ENCODE assay signal across 8 mouse cellular contexts in the genomic region with DNA sequence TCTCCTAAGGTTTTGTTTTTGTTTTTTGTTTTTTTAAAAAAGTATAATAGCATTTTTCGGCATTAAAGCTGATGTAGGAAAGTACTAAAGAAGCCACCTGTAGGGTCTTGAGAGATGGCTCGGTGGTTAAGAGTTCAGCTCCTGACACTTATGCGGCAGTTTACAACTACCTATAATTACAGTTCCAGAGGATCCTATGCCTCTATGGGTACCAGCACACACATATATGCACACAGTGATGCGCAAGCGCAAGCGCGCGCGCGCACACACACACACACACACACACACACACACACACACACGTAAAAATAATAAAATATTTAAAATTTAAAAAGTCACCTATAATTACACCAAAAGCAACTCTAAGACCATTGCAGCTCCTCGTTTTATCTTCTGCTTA. TPM values are rescaled to one million over a fixed set of nuclear protein-coding genes. Genes with fewer than 3 reads are reported as not detected.
DNase-seq lines count a peak whose midpoint lies in the region; ATAC-seq and TF ChIP-seq lines count a peak whose summit lies in the region.

No protein-coding gene starts in this region.

- TF ChIP-seq CTCF in cortical plate, adult 2 months (IDR thresholded peaks at IDR 0.05; ENCODE audit: extremely low read depth, insufficient read depth, low read length), result no peak

- H3K9me3 ChIP-seq in kidney, embryonic 15.5 days (replicated peaks), result no peaks in the 10 kb centered on the region
- no peaks in the 10 kb centered on the region for H3K9me3 ChIP-seq in intestine, embryonic 15.5 days
- H3K9me3 ChIP-seq in midbrain, embryonic 16.5 days (replicated peaks; ENCODE audit: control insufficient read depth, low read length, poor library complexity, severe bottlenecking), result no peaks in the 10 kb centered on the region

- ATAC-seq in kidney, embryonic 15.5 days (replicated peaks; ENCODE audit: low FRiP score), result no peak
- no peak for ATAC-seq in intestine, embryonic 15.5 days
- ATAC-seq in midbrain, embryonic 16.5 days, result no peak

- peak overlapping the region; percentile 60 for H3K4me3 ChIP-seq in kidney, embryonic 15.5 days (replicated peaks)
- peak overlapping the region; percentile 43 for H3K4me3 ChIP-seq in cortical plate, adult 2 months (ENCODE audit: insufficient read depth, low read length)
- peak overlapping the region; percentile 61 for H3K4me3 ChIP-seq in intestine, embryonic 15.5 days (replicated peaks)
- no peak overlapping the region; the same call in 1 of the 2 replicates for H3K4me3 ChIP-seq in midbrain, embryonic 16.5 days (ENCODE audit: low read depth, low read length)

- 0 out of 2 replicates have a peak, but pooled peaks cover 5% of the 10 kb centered on the region for H3K4me1 ChIP-seq in kidney, embryonic 15.5 days
- no peaks in the 10 kb centered on the region for H3K4me1 ChIP-seq in cortical plate, adult 2 months (ENCODE audit: control insufficient read depth, insufficient read depth, low read length)
- H3K4me1 ChIP-seq in intestine, embryonic 15.5 days (replicated peaks), result no peaks in the 10 kb centered on the region
- 0 out of 2 replicates have a peak, but pooled peaks cover 3% of the 10 kb centered on the region for H3K4me1 ChIP-seq in midbrain, embryonic 16.5 days (ENCODE audit: control insufficient read depth, insufficient read depth, low read length)

- peak overlapping the region; percentile 65; the same call in 1 of the 2 replicates for H3K9ac ChIP-seq in kidney, embryonic 15.5 days
- H3K9ac ChIP-seq in intestine, embryonic 15.5 days, result no peak overlapping the region
- no peak overlapping the region for H3K9ac ChIP-seq in midbrain, embryonic 16.5 days (ENCODE audit: low read depth, low read length)

- no peak for DNase-seq in kidney, adult 9 months
- no peak for DNase-seq in spleen, postnatal 4 days (ENCODE audit: low spot score in 2 of 2)
- no peak for DNase-seq in right cerebral cortex, postnatal 36 days (ENCODE audit: low spot score in 2 of 2)
- DNase-seq in thymus, postnatal 25 days, result no peak

- H3K4me2 ChIP-seq in kidney, embryonic 15.5 days, result peak overlapping the region; percentile 89
- peak overlapping the region; percentile 87 for H3K4me2 ChIP-seq in intestine, embryonic 15.5 days (replicated peaks)
- H3K4me2 ChIP-seq in midbrain, embryonic 16.5 days (ENCODE audit: low read length), result peak overlapping the region; percentile 58

- H3K27ac ChIP-seq in kidney, embryonic 15.5 days, result 0 out of 2 replicates have a peak overlapping the region, but pooled peaks have one; percentile 77
- no peak overlapping the region for H3K27ac ChIP-seq in cortical plate, adult 2 months (ENCODE audit: insufficient read depth, low read length)
- no peak overlapping the region for H3K27ac ChIP-seq in intestine, embryonic 15.5 days
- no peak overlapping the region for H3K27ac ChIP-seq in midbrain, embryonic 16.5 days (ENCODE audit: low read length)

- H3K27me3 ChIP-seq in kidney, embryonic 15.5 days, result no peaks in the 10 kb centered on the region
- no peaks in the 10 kb centered on the region for H3K27me3 ChIP-seq in intestine, embryonic 15.5 days (replicated peaks)
- H3K27me3 ChIP-seq in midbrain, embryonic 16.5 days (ENCODE audit: control insufficient read depth, insufficient read depth, low read depth, low read length), result no peaks in the 10 kb centered on the region

- 78% methylated on average over 12 of the region's 12 CpGs for WGBS in kidney, embryonic 15.5 days
- WGBS in intestine, embryonic 15.5 days, result 87% methylated on average over 12 of the region's 12 CpGs
- WGBS in midbrain, embryonic 16.5 days, result 89% methylated on average over 12 of the region's 12 CpGs

- no peaks in the 10 kb centered on the region for H3K36me3 ChIP-seq in kidney, embryonic 15.5 days
- no peaks in the 10 kb centered on the region for H3K36me3 ChIP-seq in intestine, embryonic 15.5 days
- H3K36me3 ChIP-seq in midbrain, embryonic 16.5 days (ENCODE audit: control insufficient read depth, insufficient read depth, low read length), result no peaks in the 10 kb centered on the region

- TF ChIP-seq POLR2A in cortical plate, adult 2 months (IDR thresholded peaks at IDR 0.05; ENCODE audit: extremely low read depth, insufficient read depth, low read length), result no peak

RNA-seq across cellular contexts. Expression of gene Herc6, which starts 0.8 kb away (rescaled TPM):
- 3.8 and 4.9 TPM in 2 replicates for polyA plus RNA-seq in kidney, embryonic 15.5 days (2015; fragmentation: Nextera tagmentation; extraction: Ambion mirVana)
- polyA plus RNA-seq in cortical plate, adult 2 months (2012; rRNA removed), result 10.6 and 10.9 TPM in 2 replicates
- 1.8 and 2.6 TPM in 2 replicates for polyA plus RNA-seq in intestine, embryonic 15.5 days (2015; fragmentation: Nextera tagmentation; extraction: Ambion mirVana)
- polyA plus RNA-seq in midbrain, embryonic 16.5 days (2015; fragmentation: Nextera tagmentation; extraction: Ambion mirVana), result 0.83 and 1.1 TPM in 2 replicates

RNA-seq across cellular contexts. Expression of gene Ppm1k, which starts 46.3 kb away (rescaled TPM):
- polyA plus RNA-seq in kidney, embryonic 15.5 days (2015; fragmentation: Nextera tagmentation; extraction: Ambion mirVana), result 4.3 and 5.0 TPM in 2 replicates
- polyA plus RNA-seq in cortical plate, adult 2 months (2012; rRNA removed), result 39.6 and 40.7 TPM in 2 replicates
- polyA plus RNA-seq in intestine, embryonic 15.5 days (2015; fragmentation: Nextera tagmentation; extraction: Ambion mirVana), result 4.1 and 4.4 TPM in 2 replicates
- polyA plus RNA-seq in midbrain, embryonic 16.5 days (2015; fragmentation: Nextera tagmentation; extraction: Ambion mirVana), result 6.6 and 7.2 TPM in 2 replicates
